Mouse (Mus musculus): ENCODE measurements at regions not wholly inside any gene's neighbourhood (a gene's known extent, or its start where the extent isn't known, plus 50 kb on each side); places are given as distances from the start of the nearest gene placed in this dataset.
"Not testable (repeated sequence)": the region's sequence is repeated elsewhere in the genome, so short reads cannot be mapped to it uniquely, and the experiment has no call there.

DNA sequence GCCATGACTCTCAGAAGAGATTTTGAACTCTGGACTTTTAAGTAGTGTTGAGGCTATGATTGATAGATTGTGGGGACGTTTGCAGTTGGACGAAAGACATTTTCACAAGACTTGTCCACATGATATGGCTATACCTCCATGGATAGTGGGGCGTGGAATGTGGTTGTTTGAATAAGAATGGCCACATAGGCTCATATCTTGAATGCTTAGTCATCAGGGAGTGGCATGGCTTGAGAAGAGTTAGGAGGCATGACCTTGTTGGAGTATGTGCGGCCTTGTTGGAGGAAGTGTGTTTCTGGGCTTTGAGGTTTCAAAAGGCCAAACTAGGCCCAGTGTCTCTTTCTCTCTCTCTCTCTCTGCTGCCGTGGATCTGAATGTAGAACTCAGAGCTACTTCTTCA is 204.7 kb upstream of the Pclo start:
- DNase-seq (ENCODE audit: low read depth, low spot score), result no peak

DNA sequence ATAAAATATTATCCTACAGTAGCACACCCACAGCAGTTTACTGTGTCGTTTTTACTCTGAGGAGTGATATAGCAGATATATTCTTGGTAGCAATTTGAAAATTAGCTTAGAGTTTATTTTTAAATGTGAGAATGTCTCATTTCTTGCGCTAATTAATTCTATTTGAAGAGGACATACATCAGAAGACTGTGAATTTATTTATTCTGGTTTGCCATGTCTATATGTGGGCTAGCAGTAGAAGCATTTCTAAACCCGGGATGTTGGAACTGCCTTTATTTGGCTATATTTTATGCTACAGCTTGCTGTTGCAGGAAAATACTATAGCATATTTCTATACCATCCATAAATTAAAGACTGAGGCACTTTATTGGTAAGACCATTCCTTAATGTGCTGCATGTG is 203.0 kb upstream of the Pclo start:
- DNase-seq (ENCODE audit: low read depth, low spot score), result no peak

DNA sequence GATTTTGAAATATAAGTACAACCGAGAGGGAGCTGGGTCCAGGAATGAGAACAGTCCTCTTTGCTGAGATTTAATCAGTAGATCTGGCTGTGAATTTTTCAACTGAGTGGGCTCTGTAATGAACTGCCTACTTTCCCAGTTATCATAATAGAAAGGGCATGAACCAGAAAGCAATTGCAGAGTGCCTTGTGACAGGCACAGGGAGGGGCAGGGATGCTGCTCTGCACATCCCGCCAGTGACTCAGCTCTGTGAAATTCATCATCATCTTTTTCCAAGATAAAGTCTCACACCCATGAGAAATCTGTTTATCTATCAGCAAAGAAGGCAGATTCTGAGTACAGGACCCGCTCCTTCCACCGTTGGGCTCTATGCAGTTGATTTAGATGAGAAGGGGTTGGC is 194.5 kb upstream of the Pclo start:
- no peak for DNase-seq (ENCODE audit: low read depth, low spot score)

DNA sequence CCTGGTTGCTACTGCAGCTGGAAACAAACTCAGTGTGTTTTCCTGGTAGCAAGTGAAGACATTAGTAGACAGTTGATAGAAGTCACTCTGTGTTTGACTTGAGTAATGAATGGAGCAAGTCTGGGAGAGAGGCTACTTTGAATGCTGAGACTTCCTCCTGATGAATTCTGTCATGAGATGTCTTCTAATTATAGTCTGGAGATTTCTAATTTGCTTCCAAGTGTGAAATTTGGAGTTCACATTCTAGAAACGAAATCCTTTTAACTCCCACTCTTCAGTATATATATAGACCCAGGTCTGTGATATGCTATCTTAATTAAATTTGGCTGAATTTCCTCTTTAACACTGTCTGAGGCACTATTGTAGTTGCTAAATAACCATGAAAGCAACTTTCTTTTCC is 192.7 kb upstream of the Pclo start:
- no peak for DNase-seq (ENCODE audit: low read depth, low spot score)

DNA sequence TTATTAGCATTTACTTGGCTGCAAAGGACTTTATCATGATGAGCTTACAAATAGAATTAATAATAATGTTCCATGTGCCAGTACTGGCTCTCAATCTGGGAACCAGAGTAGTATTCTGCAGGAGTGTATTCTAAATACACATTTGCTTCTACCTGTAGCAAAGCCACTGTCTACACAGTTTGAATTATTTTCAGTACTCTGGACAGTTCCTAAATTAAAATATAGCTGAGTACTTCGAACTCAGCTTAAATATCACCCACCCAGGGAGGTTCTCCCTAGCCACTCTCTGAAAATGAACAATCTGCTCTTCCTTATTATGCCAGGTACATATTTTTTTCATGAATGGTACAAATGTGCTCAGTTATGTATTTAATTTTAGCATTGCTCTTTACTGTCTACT is 154.3 kb upstream of the Pclo start:
- DNase-seq (ENCODE audit: low read depth, low spot score), result no peak

DNA sequence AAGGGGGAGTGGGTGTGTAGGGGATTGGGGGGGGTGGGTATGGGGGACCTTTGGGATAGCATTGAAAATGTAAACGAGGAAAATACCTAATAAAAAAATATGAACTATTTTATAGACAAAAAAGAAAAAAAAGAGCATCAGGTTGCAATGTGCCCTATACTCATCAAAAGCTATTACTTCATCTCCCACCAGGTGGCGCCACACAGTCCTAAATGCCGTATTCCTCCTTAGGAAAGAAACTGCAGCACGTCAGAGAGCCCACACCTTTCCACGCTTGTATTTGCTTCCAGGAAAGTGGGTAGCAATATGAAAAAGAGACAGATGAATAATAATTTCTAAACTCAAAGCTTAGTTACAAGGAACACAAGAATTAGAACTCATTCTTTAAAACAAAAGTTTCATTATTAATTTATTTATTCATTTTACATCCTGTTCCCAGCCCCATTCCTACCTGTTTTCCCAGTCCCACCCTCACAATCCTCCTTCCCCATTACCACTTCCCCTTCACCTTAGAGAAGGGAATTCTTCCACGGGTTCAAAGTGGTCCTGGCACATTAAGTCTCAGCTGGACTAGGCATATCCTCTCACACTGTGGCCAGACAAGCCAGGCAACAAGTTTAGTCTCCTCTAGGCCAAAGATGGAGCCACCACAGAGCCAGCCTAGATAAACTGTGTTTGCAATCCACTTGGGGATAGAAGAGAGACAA is 125.4 kb upstream of the Pclo start:
- peak; percentile 34 for DNase-seq (ENCODE audit: low read depth, low spot score)

DNA sequence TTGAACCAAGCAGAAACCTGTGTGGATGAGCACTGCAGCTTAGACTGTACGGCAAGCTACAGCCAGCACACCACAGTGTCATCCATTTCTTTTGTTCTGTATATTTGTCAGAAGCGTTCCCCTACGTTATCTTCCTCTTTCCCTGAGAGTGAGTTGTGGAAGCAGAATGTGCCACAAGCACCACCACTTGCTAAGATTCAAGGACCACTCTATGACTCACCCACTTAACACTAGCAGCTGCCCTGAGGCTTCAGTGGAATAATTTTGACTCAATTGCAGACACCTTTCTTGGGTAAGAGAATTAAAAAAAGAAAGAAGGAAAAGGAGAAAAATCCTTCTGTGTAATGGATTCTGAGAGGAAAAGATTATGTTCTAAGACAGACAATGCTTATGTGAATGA is 122.9 kb upstream of the Pclo start:
- no peak for DNase-seq (ENCODE audit: low read depth, low spot score)

DNA sequence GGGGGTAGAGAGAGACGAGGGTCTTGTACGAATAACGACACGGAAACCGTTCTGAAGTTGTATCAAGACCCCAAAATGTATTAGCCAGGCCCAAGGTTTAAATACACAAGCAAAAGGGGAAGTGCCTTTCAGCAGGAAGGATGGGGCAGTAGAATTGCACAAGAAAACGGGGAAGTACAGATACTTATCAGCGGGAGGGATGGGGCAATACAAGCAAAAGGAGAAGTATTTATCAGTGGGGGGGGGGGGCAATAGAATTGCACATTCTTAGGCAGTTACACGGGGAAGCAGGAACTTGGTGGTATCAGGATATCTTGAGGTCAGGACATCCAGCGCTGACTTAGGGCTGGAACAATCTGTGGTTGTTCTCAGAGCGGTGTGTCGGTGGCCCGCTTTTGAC is 111.3 kb upstream of the Pclo start:
- not testable (repeated sequence) for DNase-seq (ENCODE audit: low read depth, low spot score)

DNA sequence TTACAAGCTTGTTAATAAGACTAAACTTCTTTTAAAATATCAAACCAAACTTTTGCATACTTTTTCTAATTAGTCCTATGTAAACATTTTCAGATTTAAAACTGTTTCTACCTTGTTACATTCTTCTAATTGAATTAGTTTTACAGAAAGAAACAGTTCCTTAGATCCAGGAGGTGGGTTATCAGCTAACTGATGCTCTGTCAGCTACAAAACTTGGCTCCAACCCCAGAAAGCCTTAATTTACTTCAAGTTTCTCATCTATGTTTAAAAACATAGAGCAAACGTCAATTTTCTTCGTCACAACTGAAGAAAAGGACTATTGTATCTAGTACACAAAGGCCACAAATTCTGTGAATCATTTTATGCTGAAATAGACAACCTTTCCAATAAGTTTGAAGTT is 110.4 kb upstream of the Pclo start:
- no peak for DNase-seq (ENCODE audit: low read depth, low spot score)

DNA sequence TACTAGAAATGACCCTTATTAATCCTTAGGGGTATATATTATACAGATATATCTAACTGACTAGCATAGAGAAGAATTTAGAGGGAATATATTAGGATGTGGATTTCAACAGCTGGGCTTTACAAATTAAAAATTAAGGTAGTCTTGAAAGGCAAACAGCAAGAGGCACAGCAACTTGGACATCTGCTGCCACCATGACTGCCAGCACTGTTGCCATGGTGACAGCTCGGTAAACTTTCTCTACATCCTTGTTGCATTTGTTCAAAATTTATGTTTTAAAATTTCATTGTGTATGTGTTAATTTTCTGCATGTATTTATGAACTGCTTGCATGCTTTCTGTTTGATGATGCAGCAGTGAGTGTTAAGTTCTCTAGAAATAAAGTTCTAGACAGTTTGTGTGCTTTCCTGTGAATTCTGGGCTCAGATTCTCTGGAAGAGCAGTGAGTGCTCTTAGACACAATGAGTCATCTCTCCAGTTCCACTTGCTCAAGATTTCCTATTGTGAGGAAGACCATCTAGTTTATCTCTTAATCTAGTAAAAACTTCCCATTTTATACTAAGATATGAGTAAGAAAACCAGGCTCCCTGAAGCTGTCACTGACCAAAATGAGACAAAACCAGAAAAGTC is 99.4 kb upstream of the Pclo start:
- no peak for DNase-seq (ENCODE audit: low read depth, low spot score)

DNA sequence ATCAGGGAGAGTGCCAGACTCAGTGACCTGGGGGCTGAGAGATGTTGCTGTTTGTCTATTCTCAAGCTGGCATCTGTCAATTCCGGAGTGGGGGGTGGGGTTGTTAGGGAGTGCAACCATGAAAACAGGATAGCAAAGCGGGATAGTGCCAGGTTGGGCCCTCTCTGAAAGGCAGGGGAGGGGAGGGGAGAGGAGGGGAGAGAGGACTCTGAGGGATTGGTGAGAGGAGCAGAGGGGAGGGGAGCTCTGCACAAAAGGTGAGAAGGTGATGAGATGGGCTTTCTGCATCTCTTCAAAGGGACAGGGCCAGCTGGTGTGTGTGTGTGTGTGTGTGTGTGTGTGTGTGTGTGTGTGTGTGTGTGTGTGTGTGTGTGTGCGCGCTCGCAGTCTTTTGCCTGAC is 61.6 kb upstream of the Pclo start:
- no peak for DNase-seq (ENCODE audit: low read depth, low spot score)
